Mouse (Mus musculus): ENCODE data around the gene Defb25. TPM values are rescaled to one million over a fixed set of nuclear protein-coding genes. Genes with fewer than 3 reads are reported as not detected.

Gene Defb25
- polyA plus RNA-seq, 1 experiment from 2014 or later, result not detected

- no peak for ATAC-seq (ENCODE audit: low read depth)
- H3K36me3 ChIP-seq (ENCODE audit: control insufficient read depth, insufficient read depth), result no peaks in the 10 kb centered on the region
- H3K4me2 ChIP-seq (ENCODE audit: low read depth, low read length), result no peak within 1 kb of the TSS
- no peak within 1 kb of the TSS for H3K27ac ChIP-seq (ENCODE audit: low read length)
- WGBS (ENCODE audit: insufficient replicate concordance), result 47% methylated on average over 7 of the region's 7 CpGs
- no peaks in the 10 kb centered on the region for H3K27me3 ChIP-seq (ENCODE audit: control insufficient read depth, insufficient read depth, low read depth, low read length)
- no peaks in the 10 kb centered on the region for H3K4me1 ChIP-seq (ENCODE audit: control insufficient read depth, low read depth, low read length)
- H3K4me3 ChIP-seq (ENCODE audit: low read depth, low read length), result no peak within 1 kb of the TSS
- H3K9ac ChIP-seq (ENCODE audit: low read depth, low read length), result no peak within 1 kb of the TSS
- H3K9me3 ChIP-seq (replicated peaks; ENCODE audit: control insufficient read depth, low read length), result no peaks in the 10 kb centered on the region
Measured at GRCm38 (mm10) chr2:152599299-152599698, 23.6 kb downstream of the Defb25 start, which contains the start of gene Defb45. TSS of gene Defb45 (minus strand) at chr2:152599399.

GRCm38 (mm10) chr2:152589021-152589420, 33.8 kb downstream of the Defb25 start:
- no peak overlapping the region for H3K27ac ChIP-seq (ENCODE audit: low read length)
- H3K27me3 ChIP-seq (ENCODE audit: control insufficient read depth, insufficient read depth, low read depth, low read length), result no peaks in the 10 kb centered on the region
- H3K36me3 ChIP-seq (ENCODE audit: control insufficient read depth, insufficient read depth), result no peaks in the 10 kb centered on the region
- H3K9me3 ChIP-seq (replicated peaks; ENCODE audit: control insufficient read depth, low read length), result no peaks in the 10 kb centered on the region
- no peaks in the 10 kb centered on the region for H3K4me1 ChIP-seq (ENCODE audit: control insufficient read depth, low read depth, low read length)
- no peak overlapping the region for H3K4me2 ChIP-seq (ENCODE audit: low read depth, low read length)
- 36% methylated on average over 6 of the region's 6 CpGs for WGBS (ENCODE audit: insufficient replicate concordance)
- H3K4me3 ChIP-seq (ENCODE audit: low read depth, low read length), result no peak overlapping the region
- no peak for ATAC-seq (ENCODE audit: low read depth)
- H3K9ac ChIP-seq (ENCODE audit: low read depth, low read length), result no peak overlapping the region

GRCm38 (mm10) chr2:152588450-152588849, 34.4 kb downstream of the Defb25 start:
- Histone ChIP-seq H3K4me3 (ENCODE audit: low read depth, low read length) (no peak overlapping the region), H3K9ac (ENCODE audit: low read depth, low read length) (no peak overlapping the region), H3K4me2 (ENCODE audit: low read depth, low read length) (no peak overlapping the region), H3K27me3 (ENCODE audit: control insufficient read depth, insufficient read depth, low read depth, low read length) (no peaks in the 10 kb centered on the region), H3K4me1 (ENCODE audit: control insufficient read depth, low read depth, low read length) (no peaks in the 10 kb centered on the region), H3K36me3 (ENCODE audit: control insufficient read depth, insufficient read depth) (no peaks in the 10 kb centered on the region), H3K27ac (ENCODE audit: low read length) (no peak overlapping the region), H3K9me3 (replicated peaks; ENCODE audit: control insufficient read depth, low read length) (no peaks in the 10 kb centered on the region)
- WGBS (ENCODE audit: insufficient replicate concordance), result 34% methylated on average over 2 of the region's 2 CpGs
- no peak for ATAC-seq (ENCODE audit: low read depth)

GRCm38 (mm10) chr2:152586926-152587560, 35.8 kb downstream of the Defb25 start:
- WGBS (ENCODE audit: insufficient replicate concordance), result 48% methylated on average over 4 of the region's 4 CpGs
- no peaks in the 10 kb centered on the region for H3K4me1 ChIP-seq (ENCODE audit: control insufficient read depth, low read depth, low read length)
- H3K9ac ChIP-seq (ENCODE audit: low read depth, low read length), result no peak overlapping the region
- no peak overlapping the region for H3K4me2 ChIP-seq (ENCODE audit: low read depth, low read length)
- no peak for ATAC-seq (ENCODE audit: low read depth)
- H3K4me3 ChIP-seq (ENCODE audit: low read depth, low read length), result no peak overlapping the region
- no peaks in the 10 kb centered on the region for H3K9me3 ChIP-seq (replicated peaks; ENCODE audit: control insufficient read depth, low read length)
- no peaks in the 10 kb centered on the region for H3K27me3 ChIP-seq (ENCODE audit: control insufficient read depth, insufficient read depth, low read depth, low read length)
- H3K36me3 ChIP-seq (ENCODE audit: control insufficient read depth, insufficient read depth), result no peaks in the 10 kb centered on the region
- no peak overlapping the region for H3K27ac ChIP-seq (ENCODE audit: low read length)

- Histone ChIP-seq H3K4me3 (ENCODE audit: low read depth, low read length) (no peak overlapping the region), H3K27me3 (ENCODE audit: control insufficient read depth, insufficient read depth, low read depth, low read length) (no peaks in the 10 kb centered on the region), H3K9me3 (replicated peaks; ENCODE audit: control insufficient read depth, low read length) (no peaks in the 10 kb centered on the region), H3K27ac (ENCODE audit: low read length) (no peak overlapping the region), H3K4me1 (ENCODE audit: control insufficient read depth, low read depth, low read length) (no peaks in the 10 kb centered on the region), H3K4me2 (ENCODE audit: low read depth, low read length) (no peak overlapping the region), H3K9ac (ENCODE audit: low read depth, low read length) (no peak overlapping the region), H3K36me3 (ENCODE audit: control insufficient read depth, insufficient read depth) (no peaks in the 10 kb centered on the region)
- no peak for ATAC-seq (ENCODE audit: low read depth)
- WGBS (ENCODE audit: insufficient replicate concordance), result 58% methylated on average over 11 of the region's 11 CpGs
Measured at GRCm38 (mm10) chr2:152580612-152581011, 42.2 kb downstream of the Defb25 start.

GRCm38 (mm10) chr2:152580107-152580506, 42.7 kb downstream of the Defb25 start, which contains the start of gene Defb19:
TSS of gene Defb19 (minus strand) at chr2:152580312.
- H3K9me3 ChIP-seq (replicated peaks; ENCODE audit: control insufficient read depth, low read length), result no peaks in the 10 kb centered on the region
- WGBS (ENCODE audit: insufficient replicate concordance), result 52% methylated on average over 7 of the region's 7 CpGs
- H3K27ac ChIP-seq (ENCODE audit: low read length), result no peak within 1 kb of the TSS
- no peak within 1 kb of the TSS for H3K4me3 ChIP-seq (ENCODE audit: low read depth, low read length)
- no peak within 1 kb of the TSS for H3K4me2 ChIP-seq (ENCODE audit: low read depth, low read length)
- no peak within 1 kb of the TSS for H3K9ac ChIP-seq (ENCODE audit: low read depth, low read length)
- H3K27me3 ChIP-seq (ENCODE audit: control insufficient read depth, insufficient read depth, low read depth, low read length), result no peaks in the 10 kb centered on the region
- no peak for ATAC-seq (ENCODE audit: low read depth)
- H3K4me1 ChIP-seq (ENCODE audit: control insufficient read depth, low read depth, low read length), result no peaks in the 10 kb centered on the region
- H3K36me3 ChIP-seq (ENCODE audit: control insufficient read depth, insufficient read depth), result no peaks in the 10 kb centered on the region

GRCm38 (mm10) chr2:152573484-152573883, 49.4 kb downstream of the Defb25 start:
- no peak overlapping the region for H3K4me3 ChIP-seq (ENCODE audit: low read depth, low read length)

More at GRCm38 (mm10) chr2:152573484-152573883, 49.4 kb downstream of the Defb25 start:
- Histone ChIP-seq H3K4me2 (ENCODE audit: low read depth, low read length) (no peak overlapping the region), H3K9me3 (replicated peaks; ENCODE audit: control insufficient read depth, low read length) (no peaks in the 10 kb centered on the region), H3K27ac (ENCODE audit: low read length) (no peak overlapping the region), H3K36me3 (ENCODE audit: control insufficient read depth, insufficient read depth) (no peaks in the 10 kb centered on the region), H3K9ac (ENCODE audit: low read depth, low read length) (no peak overlapping the region), H3K4me1 (ENCODE audit: control insufficient read depth, low read depth, low read length) (no peaks in the 10 kb centered on the region), H3K27me3 (ENCODE audit: control insufficient read depth, insufficient read depth, low read depth, low read length) (no peaks in the 10 kb centered on the region)
- 75% methylated on average over 8 of the region's 8 CpGs for WGBS (ENCODE audit: insufficient replicate concordance)
- ATAC-seq (ENCODE audit: low read depth), result no peak

Other genes with a start within 250 kb of the Defb25 start
- not detected in 2 replicates for gene Nrsn2, start 246.4 kb downstream of the Defb25 start, polyA plus RNA-seq (2015; fragmentation: Nextera tagmentation; extraction: Ambion mirVana)
- 0.77 and 0.99 TPM in 2 replicates for gene Sox12, start 225.0 kb downstream of the Defb25 start, polyA plus RNA-seq (2015; fragmentation: Nextera tagmentation; extraction: Ambion mirVana)
- gene Zcchc3, start 208.0 kb downstream of the Defb25 start, polyA plus RNA-seq (2015; fragmentation: Nextera tagmentation; extraction: Ambion mirVana), result 6.4 and 6.7 TPM in 2 replicates
- 0.12 and 0.18 TPM in 2 replicates for gene 6820408C15Rik, start 207.5 kb downstream of the Defb25 start, polyA plus RNA-seq (2015; fragmentation: Nextera tagmentation; extraction: Ambion mirVana)
- gene Defb23, start 158.4 kb downstream of the Defb25 start, polyA plus RNA-seq (2015; fragmentation: Nextera tagmentation; extraction: Ambion mirVana), result not detected in 2 replicates
- gene Defb20, start 146.0 kb downstream of the Defb25 start, polyA plus RNA-seq (2015; fragmentation: Nextera tagmentation; extraction: Ambion mirVana), result not detected in 2 replicates
- gene Defb22, start 132.9 kb downstream of the Defb25 start, polyA plus RNA-seq (2015; fragmentation: Nextera tagmentation; extraction: Ambion mirVana), result not detected in 2 replicates
- not detected in 2 replicates for gene Defb26, start 111.4 kb downstream of the Defb25 start, polyA plus RNA-seq (2015; fragmentation: Nextera tagmentation; extraction: Ambion mirVana)
- gene Defb28, start 104.8 kb downstream of the Defb25 start, polyA plus RNA-seq (2015; fragmentation: Nextera tagmentation; extraction: Ambion mirVana), result not detected in 2 replicates
- gene Defb29, start 83.0 kb downstream of the Defb25 start, polyA plus RNA-seq (2015; fragmentation: Nextera tagmentation; extraction: Ambion mirVana), result not detected in 2 replicates
- not detected in 2 replicates for gene Gm17416, start 53.7 kb downstream of the Defb25 start, polyA plus RNA-seq (2015; fragmentation: Nextera tagmentation; extraction: Ambion mirVana)
- not detected in 2 replicates for gene Defb21, start 50.3 kb downstream of the Defb25 start, polyA plus RNA-seq (2015; fragmentation: Nextera tagmentation; extraction: Ambion mirVana)
- not detected in 2 replicates for gene Defb19, start 42.7 kb downstream of the Defb25 start, polyA plus RNA-seq (2015; fragmentation: Nextera tagmentation; extraction: Ambion mirVana)
- not detected in 2 replicates for gene Defb45, start 23.7 kb downstream of the Defb25 start, polyA plus RNA-seq (2015; fragmentation: Nextera tagmentation; extraction: Ambion mirVana)
- not detected in 2 replicates for gene Defb36, start 18.7 kb downstream of the Defb25 start, polyA plus RNA-seq (2015; fragmentation: Nextera tagmentation; extraction: Ambion mirVana)
- 1.1 TPM in 2 replicates for gene Rem1, start 3.9 kb upstream of the Defb25 start, polyA plus RNA-seq (2015; fragmentation: Nextera tagmentation; extraction: Ambion mirVana)
- 45.5 and 52.7 TPM in 2 replicates for gene H13, start 46.4 kb upstream of the Defb25 start, polyA plus RNA-seq (2015; fragmentation: Nextera tagmentation; extraction: Ambion mirVana)
- gene Mcts2, start 64.0 kb upstream of the Defb25 start, polyA plus RNA-seq (2015; fragmentation: Nextera tagmentation; extraction: Ambion mirVana), result 10.2 and 11.1 TPM in 2 replicates
- gene Id1, start 113.2 kb upstream of the Defb25 start, polyA plus RNA-seq (2015; fragmentation: Nextera tagmentation; extraction: Ambion mirVana), result 18.1 and 18.8 TPM in 2 replicates
- 0.95 and 1.4 TPM in 2 replicates for gene Cox4i2, start 131.1 kb upstream of the Defb25 start, polyA plus RNA-seq (2015; fragmentation: Nextera tagmentation; extraction: Ambion mirVana)
- gene Bcl2l1, start 208.7 kb upstream of the Defb25 start, polyA plus RNA-seq (2015; fragmentation: Nextera tagmentation; extraction: Ambion mirVana), result 213 and 241 TPM in 2 replicates
- gene Tpx2, start 224.9 kb upstream of the Defb25 start, polyA plus RNA-seq (2015; fragmentation: Nextera tagmentation; extraction: Ambion mirVana), result 57.7 and 58.9 TPM in 2 replicates

Data from liver, embryonic 16.5 days (tissue).